Mouse (Mus musculus) midbrain, embryonic 11.5 days (tissue): Measurements from ENCODE around the gene Cdr2. TPM values are rescaled to one million over a fixed set of nuclear protein-coding genes. Genes with fewer than 3 reads are reported as not detected.
A peak's percentile ranks its signal among the peaks of the same experiment; 100 is the strongest.
"Not testable (repeated sequence)": the region's sequence is repeated elsewhere in the genome, so short reads cannot be mapped to it uniquely, and the experiment has no call there.

Experiments used
- ATAC-seq: fragments of 200-750 bp; cut with Nextera tagmentation; 2 replicates; pipeline ENCODE4 v1.8.0; 2017; ENCODE audit warnings: moderate TSS enrichment, moderate library complexity; ENCODE audit not compliant: low FRiP score
- DNase-seq: peaks from one replicate; pipeline ENCODE4 v3.0.0; 2015; ENCODE audit warnings: low spot score; ENCODE audit errors: missing footprints
- H3K27ac ChIP-seq: fragments of 300-500 bp; sonication (generic); 2 replicates; pipeline ENCODE4 v1.5.1; 2014; ENCODE audit warnings: low read depth, low read length
- H3K27me3 ChIP-seq: fragments of 300-500 bp; sonication (generic); 2 replicates; pipeline ENCODE4 v1.6.1; 2014; ENCODE audit warnings: mild to moderate bottlenecking, low read length, moderate library complexity, mixed read lengths; ENCODE audit not compliant: control insufficient read depth, insufficient read depth
- H3K36me3 ChIP-seq: fragments of 300-500 bp; sonication (generic); 2 replicates; pipeline ENCODE4 v1.6.1; 2014; ENCODE audit warnings: mild to moderate bottlenecking, low read length, moderate library complexity, mixed read lengths; ENCODE audit not compliant: control insufficient read depth, insufficient read depth
- H3K4me1 ChIP-seq: fragments of 300-500 bp; sonication (generic); 2 replicates; pipeline ENCODE4 v1.6.1; 2014; ENCODE audit warnings: low read length; ENCODE audit not compliant: control insufficient read depth, insufficient read depth
- H3K4me2 ChIP-seq: fragments of 300-500 bp; sonication (generic); 2 replicates; pipeline ENCODE4 v1.6.1; 2014; ENCODE audit warnings: mild to moderate bottlenecking, moderate library complexity
- H3K4me3 ChIP-seq: fragments of 300-500 bp; sonication (generic); 2 replicates; pipeline ENCODE4 v1.5.1; 2014; ENCODE audit warnings: low read depth, low read length
- H3K9ac ChIP-seq: fragments of 300-500 bp; sonication (generic); 2 replicates; pipeline ENCODE4 v1.6.1; 2014; ENCODE audit warnings: low read length
- H3K9me3 ChIP-seq: fragments of 300-500 bp; sonication (generic); 2 replicates; pipeline ENCODE4 v1.6.1; 2016; ENCODE audit warnings: low read length; ENCODE audit not compliant: control insufficient read depth
- WGBS: fragments of 180-500 bp; shearing (Covaris S2); extraction: QIAGEN DNeasy Blood & Tissue Kit; methylation state at CpG from one replicate; pipeline ENCODE4 v1.1.7; 2014; 5-methylcytosine and 5-hydroxymethylcytosine counted together
- polyA plus RNA-seq: library from polyadenylated mRNA; unstranded; fragments of >200 nt; fragmentation: Nextera tagmentation; extraction: Ambion mirVana; gene quantifications from 2 replicates; pipeline ENCODE4 v1.2.1, GENCODE M21; 2014

Gene Cdr2
- 17.6 and 18.0 TPM in 2 replicates for polyA plus RNA-seq

- Histone ChIP-seq H3K4me3 (peak within 1 kb of the TSS; percentile 92), H3K27me3 (no peaks in the 10 kb centered on the region), H3K9me3 (no peaks in the 10 kb centered on the region), H3K9ac (peak within 1 kb of the TSS; percentile 89), H3K27ac (peak within 1 kb of the TSS; percentile 41), H3K36me3 (no peaks in the 10 kb centered on the region), H3K4me2 (peak within 1 kb of the TSS; percentile 85), H3K4me1 (peaks cover 12% of the 10 kb centered on the region; the same call in 1 of the 2 replicates)
- under 1% methylated on average over 46 of the region's 46 CpGs for WGBS
- ATAC-seq: peak; percentile 98
- peak; percentile 100 for DNase-seq
These were observed at the start of gene Cdr2, which contains the start of gene Mfsd13b for GRCm38 (mm10) chr7:120982200-120982841. TSS of gene Cdr2 (minus strand) at chr7:120982312. TSS of gene Mfsd13b (plus strand) at chr7:120982509.

- not testable (repeated sequence) for DNase-seq, H3K27ac ChIP-seq, H3K9ac ChIP-seq, H3K4me1 ChIP-seq, H3K4me3 ChIP-seq, H3K27me3 ChIP-seq, H3K4me2 ChIP-seq, H3K9me3 ChIP-seq, ATAC-seq, H3K36me3 ChIP-seq
These were observed 47.8 kb upstream of the Cdr2 start for GRCm38 (mm10) chr7:121029947-121030346.

GRCm38 (mm10) chr7:121026300-121026699 is 44.2 kb upstream of the Cdr2 start:
- Histone ChIP-seq H3K36me3 (no peaks in the 10 kb centered on the region), H3K4me3 (no peak overlapping the region), H3K27me3 (no peaks in the 10 kb centered on the region; the same call in 1 of the 2 replicates), H3K4me1 (no peaks in the 10 kb centered on the region), H3K4me2 (no peak overlapping the region), H3K27ac (no peak overlapping the region), H3K9ac (no peak overlapping the region), H3K9me3 (no peaks in the 10 kb centered on the region)
- no peak for ATAC-seq
- WGBS: 69% methylated on average over 3 of the region's 3 CpGs
- DNase-seq: no peak

GRCm38 (mm10) chr7:121025221-121026008 is 43.3 kb upstream of the Cdr2 start:
- Histone ChIP-seq H3K36me3 (no peaks in the 10 kb centered on the region), H3K27me3 (no peaks in the 10 kb centered on the region; the same call in 1 of the 2 replicates), H3K9ac (no peak overlapping the region), H3K27ac (no peak overlapping the region), H3K9me3 (no peaks in the 10 kb centered on the region), H3K4me1 (no peaks in the 10 kb centered on the region), H3K4me2 (no peak overlapping the region), H3K4me3 (no peak overlapping the region)
- no peak for ATAC-seq
- no peak for DNase-seq
- WGBS: 85% methylated on average over 6 of the region's 6 CpGs

- ATAC-seq (no peak), DNase-seq (no peak)
- Histone ChIP-seq H3K4me1 (no peaks in the 10 kb centered on the region), H3K36me3 (no peaks in the 10 kb centered on the region), H3K4me2 (no peak overlapping the region), H3K9me3 (no peaks in the 10 kb centered on the region), H3K27me3 (no peaks in the 10 kb centered on the region), H3K4me3 (no peak overlapping the region), H3K27ac (no peak overlapping the region), H3K9ac (no peak overlapping the region)
- WGBS: 41% methylated on average over 8 of the region's 8 CpGs
These were observed 38.2 kb upstream of the Cdr2 start for GRCm38 (mm10) chr7:121020277-121020676.

- H3K27me3 ChIP-seq: no peaks in the 10 kb centered on the region
- WGBS: 88% methylated on average over 3 of the region's 3 CpGs
- H3K4me3 ChIP-seq: no peak overlapping the region
- no peak for ATAC-seq
- H3K4me2 ChIP-seq: no peak overlapping the region
- no peaks in the 10 kb centered on the region for H3K4me1 ChIP-seq
- no peak overlapping the region for H3K27ac ChIP-seq
- H3K9ac ChIP-seq: no peak overlapping the region
- H3K36me3 ChIP-seq: no peaks in the 10 kb centered on the region
- H3K9me3 ChIP-seq: no peaks in the 10 kb centered on the region
- no peak for DNase-seq
These were observed 36.7 kb upstream of the Cdr2 start for GRCm38 (mm10) chr7:121018778-121019177.

- H3K27me3 ChIP-seq: no peaks in the 10 kb centered on the region
- no peaks in the 10 kb centered on the region for H3K4me1 ChIP-seq
- H3K4me2 ChIP-seq: no peak overlapping the region
- H3K9me3 ChIP-seq: no peaks in the 10 kb centered on the region
- H3K36me3 ChIP-seq: no peaks in the 10 kb centered on the region
- ATAC-seq (no peak), DNase-seq (no peak)
- 86% methylated on average over 10 of the region's 10 CpGs for WGBS
- no peak overlapping the region for H3K9ac ChIP-seq
- H3K27ac ChIP-seq: no peak overlapping the region
- H3K4me3 ChIP-seq: no peak overlapping the region
These were observed 32.4 kb upstream of the Cdr2 start for GRCm38 (mm10) chr7:121014486-121014885.

GRCm38 (mm10) chr7:121011794-121012689 is 29.9 kb upstream of the Cdr2 start:
- H3K4me2 ChIP-seq: no peak overlapping the region
- no peaks in the 10 kb centered on the region for H3K4me1 ChIP-seq
- no peak for ATAC-seq
- DNase-seq: no peak
- H3K9me3 ChIP-seq: no peaks in the 10 kb centered on the region
- no peaks in the 10 kb centered on the region for H3K27me3 ChIP-seq
- no peak overlapping the region for H3K27ac ChIP-seq
- H3K4me3 ChIP-seq: no peak overlapping the region
- no peaks in the 10 kb centered on the region for H3K36me3 ChIP-seq
- 71% methylated on average over 10 of the region's 10 CpGs for WGBS
- H3K9ac ChIP-seq: no peak overlapping the region
